11 mouse cellular contexts compared by ENCODE assay signal in genomic region chr8:50967386-50967785, GRCm38 (mm10).
A peak's percentile ranks its signal among the peaks of the same experiment; 100 is the strongest.
DNase-seq lines count a peak whose midpoint lies in the region; ATAC-seq and TF ChIP-seq lines count a peak whose summit lies in the region.
"Had no signal": no experiment of that assay in that cellular context is flagged by ENCODE, and none has a peak within 500 bp of the region (broad histone marks: within the 10 kb centered on the region; RNA-seq: fewer than 3 reads in every experiment).

No protein-coding gene starts in this region.

- TF ChIP-seq POLR2A in kidney, adult 2 months (IDR thresholded peaks at IDR 0.05; ENCODE audit: low read depth, low read length) = no peak

- no peak overlapping the region for H3K4me3 ChIP-seq in hindbrain, embryonic 11.5 days (ENCODE audit: low read depth, low read length)
- H3K4me3 ChIP-seq in hindbrain, embryonic 13.5 days = no peak overlapping the region
- no peak overlapping the region for H3K4me3 ChIP-seq in kidney, adult 2 months (ENCODE audit: insufficient read depth, low read depth, low read length)
- H3K4me3 ChIP-seq: limb, embryonic 13.5 days; megakaryocyte, embryonic 14.5 days had no signal

- H3K9me3 ChIP-seq in hindbrain, embryonic 11.5 days (ENCODE audit: control insufficient read depth, low read length) = no peaks in the 10 kb centered on the region
- no peaks in the 10 kb centered on the region for H3K9me3 ChIP-seq in hindbrain, embryonic 13.5 days
- H3K9me3 ChIP-seq: limb, embryonic 13.5 days; megakaryocyte, embryonic 14.5 days had no signal

- H3K27me3 ChIP-seq in hindbrain, embryonic 11.5 days (ENCODE audit: control insufficient read depth, insufficient read depth, low read length) = no peaks in the 10 kb centered on the region
- H3K27me3 ChIP-seq in hindbrain, embryonic 13.5 days = no peaks in the 10 kb centered on the region
- H3K27me3 ChIP-seq in kidney, adult 2 months (replicated peaks; ENCODE audit: control insufficient read depth, insufficient read depth, low read length) = no peaks in the 10 kb centered on the region
- H3K27me3 ChIP-seq: limb, embryonic 13.5 days; megakaryocyte, embryonic 14.5 days had no signal

- ATAC-seq in hindbrain, embryonic 11.5 days (ENCODE audit: low FRiP score) = no peak
- no peak for ATAC-seq in hindbrain, embryonic 13.5 days (ENCODE audit: low FRiP score)
- no peak for ATAC-seq in monocyte, adult 5-6 weeks (replicated peaks; ENCODE audit: insufficient number of reproducible peaks, low FRiP score, low TSS enrichment, poor library complexity, severe bottlenecking)

- intact Hi-C loops in left cerebral cortex, postnatal 25 days (cut with DNase I) = no loop called here

- no peaks in the 10 kb centered on the region for H3K4me1 ChIP-seq in hindbrain, embryonic 11.5 days (replicated peaks; ENCODE audit: control insufficient read depth, insufficient read depth, low read length)
- H3K4me1 ChIP-seq in hindbrain, embryonic 13.5 days (replicated peaks) = no peaks in the 10 kb centered on the region
- no peaks in the 10 kb centered on the region for H3K4me1 ChIP-seq in kidney, adult 2 months (ENCODE audit: control insufficient read depth, insufficient read depth, low read length)
- H3K4me1 ChIP-seq: limb, embryonic 13.5 days; megakaryocyte, embryonic 14.5 days had no signal

- H3K36me3 ChIP-seq in hindbrain, embryonic 11.5 days (ENCODE audit: control insufficient read depth, insufficient read depth, low read length) = no peaks in the 10 kb centered on the region
- no peaks in the 10 kb centered on the region for H3K36me3 ChIP-seq in hindbrain, embryonic 13.5 days
- H3K36me3 ChIP-seq in kidney, adult 2 months (ENCODE audit: control insufficient read depth, insufficient read depth, low read length) = no peaks in the 10 kb centered on the region
- H3K36me3 ChIP-seq: limb, embryonic 13.5 days had no signal

- WGBS in hindbrain, embryonic 11.5 days = 60% methylated on average over 4 of the region's 4 CpGs
- 53% methylated on average over 4 of the region's 4 CpGs for WGBS in hindbrain, embryonic 13.5 days
- 46% methylated on average over 4 of the region's 4 CpGs for WGBS in kidney, adult 2 months

- TF ChIP-seq CTCF in kidney, adult 2 months (conservative IDR thresholded peaks at IDR 0.05; ENCODE audit: insufficient read depth, insufficient read length, low read depth, low read length) = no peak

- H3K9ac ChIP-seq in hindbrain, embryonic 11.5 days (ENCODE audit: low read depth, low read length) = no peak overlapping the region
- H3K9ac ChIP-seq in hindbrain, embryonic 13.5 days = no peak overlapping the region
- H3K9ac ChIP-seq: limb, embryonic 13.5 days had no signal

- DNase-seq in hindbrain, embryonic 11.5 days (ENCODE audit: low spot score) = peak; percentile 43
- DNase-seq in A20 (ENCODE audit: low read depth, low spot score) = peak; percentile 49
- peak; percentile 7 for DNase-seq in embryo, embryonic 11.5 days (ENCODE audit: low read depth, low spot score)
- peak; percentile 42 to 45 for DNase-seq in left cerebral cortex, postnatal 25 days (ENCODE audit: low spot score in 2 of 2)
- DNase-seq in spleen, postnatal 4 days (ENCODE audit: low spot score in 2 of 2) = no peak
- DNase-seq in kidney, adult 2 months = no peak
- DNase-seq: heart, postnatal 10 days had no signal

- no peak overlapping the region for H3K4me2 ChIP-seq in hindbrain, embryonic 11.5 days (replicated peaks; ENCODE audit: low read depth, low read length)
- H3K4me2 ChIP-seq in hindbrain, embryonic 13.5 days = no peak overlapping the region
- H3K4me2 ChIP-seq: limb, embryonic 13.5 days had no signal

- H3K27ac ChIP-seq in hindbrain, embryonic 11.5 days (ENCODE audit: low read depth, low read length) = no peak overlapping the region
- no peak overlapping the region for H3K27ac ChIP-seq in hindbrain, embryonic 13.5 days
- no peak overlapping the region for H3K27ac ChIP-seq in kidney, adult 2 months (ENCODE audit: insufficient read depth, low read depth, low read length)
- H3K27ac ChIP-seq: limb, embryonic 13.5 days had no signal

Comparison
In these comparisons a context has a peak if more than half of its experiments do, and no peak if none do; other contexts are left out.
1. DNase-seq: peak in hindbrain, embryonic 11.5 days (single experiment), A20 (single experiment), embryo, embryonic 11.5 days (single experiment) and left cerebral cortex, postnatal 25 days (2 of 2); none in spleen, postnatal 4 days (0 of 2) and kidney, adult 2 months (single experiment).